Mouse (Mus musculus) liver, adult 2 months (tissue): ENCODE results near the gene Dyrk4. TPM values are rescaled to one million over a fixed set of nuclear protein-coding genes. Genes with fewer than 3 reads are reported as not detected.

Experiments used
- DNase-seq: peaks from one replicate; pipeline ENCODE4 v3.0.0-alpha.2; 2011; ENCODE audit warnings: low read depth, low spot score; ENCODE audit errors: extremely low read depth
- H3K27ac ChIP-seq: fragments of 200-500 bp; replicated peaks from 2 replicates; pipeline ENCODE4 v1.5.1; 2012; ENCODE audit warnings: low read depth, mild to moderate bottlenecking, control low read depth, inconsistent platforms, low read length; ENCODE audit not compliant: insufficient read depth
- H3K27me3 ChIP-seq: fragments of 200-500 bp; 2 replicates; pipeline ENCODE4 v1.6.1; 2012; ENCODE audit warnings: mild to moderate bottlenecking, moderate library complexity, low read length, inconsistent platforms; ENCODE audit not compliant: control insufficient read depth, insufficient read depth
- H3K36me3 ChIP-seq: fragments of 200-500 bp; 2 replicates; pipeline ENCODE4 v1.6.1; 2012; ENCODE audit warnings: low read length, inconsistent platforms; ENCODE audit not compliant: control insufficient read depth, insufficient read depth
- H3K4me1 ChIP-seq: fragments of 200-500 bp; 2 replicates; pipeline ENCODE4 v1.6.1; 2011; ENCODE audit warnings: low read length; ENCODE audit not compliant: control insufficient read depth, insufficient read depth
- H3K4me3 ChIP-seq: fragments of 200-500 bp; 2 replicates; pipeline ENCODE4 v1.5.1; 2011; ENCODE audit warnings: low read depth, mild to moderate bottlenecking, control low read depth, low read length, moderate library complexity; ENCODE audit not compliant: insufficient read depth
- H3K79me2 ChIP-seq: fragments of 200-500 bp; 2 replicates; pipeline ENCODE4 v1.6.1; 2012; ENCODE audit warnings: inconsistent platforms, mild to moderate bottlenecking, low read length, moderate library complexity; ENCODE audit not compliant: control insufficient read depth, insufficient read depth
- H3K9ac ChIP-seq: fragments of 200-500 bp; 2 replicates; pipeline ENCODE4 v1.6.1; 2012; ENCODE audit warnings: low read depth, mild to moderate bottlenecking, control low read depth, inconsistent platforms, low read length
- CTCF ChIP-seq: fragments of 200-500 bp; IDR thresholded peaks from 2 replicates; pipeline ENCODE4 v1.5.1; 2011; ENCODE audit warnings: low read depth, low read length, control low read depth
- POLR2A ChIP-seq: fragments of 200-500 bp; IDR thresholded peaks from 2 replicates; pipeline ENCODE4 v1.6.1; 2011; ENCODE audit warnings: low read length, control low read depth; ENCODE audit not compliant: insufficient read depth; ENCODE audit errors: extremely low read depth
- WGBS: fragments of 180-500 bp; shearing (Covaris S2); methylation state at CpG from one replicate; pipeline ENCODE4 v1.1.7; 2018; 5-methylcytosine and 5-hydroxymethylcytosine counted together
- polyA plus RNA-seq: library from polyadenylated mRNA; depleted of rRNA; stranded (reverse); fragments of >200 nt; gene quantifications from 2 replicates; pipeline ENCODE4 v1.2.3, GENCODE M21; 2012; rRNA removed
- total RNA-seq: library from RNA; depleted of rRNA; stranded (reverse); fragments of >200 nt; gene quantifications from 2 replicates; pipeline ENCODE4 v1.2.3, GENCODE M21; 2014; rRNA removed

Gene Dyrk4
- total RNA-seq = 0.07 TPM in 1 of 2 replicates, not detected in the other
- not detected in 2 replicates for polyA plus RNA-seq

- Histone ChIP-seq H3K4me1 (no peaks in the 10 kb centered on the region), H3K27ac (no peak within 1 kb of the TSS), H3K9ac (0 out of 2 replicates have a peak within 1 kb of the TSS, but pooled peaks have one; percentile 17), H3K36me3 (no peaks in the 10 kb centered on the region), H3K4me3 (peak within 1 kb of the TSS; percentile 18; the same call in 1 of the 2 replicates), H3K27me3 (no peaks in the 10 kb centered on the region), H3K79me2 (no peaks in the 10 kb centered on the region)
- 24% methylated on average over 21 of the region's 21 CpGs for WGBS
- no peak for TF ChIP-seq POLR2A
- TF ChIP-seq CTCF = no peak
- no peak for DNase-seq
These were observed at the start of gene Dyrk4 for GRCm38 (mm10) chr6:126921111-126921881. Gene Dyrk4, minus strand, starts transcription at chr6:126921839.

DNA sequence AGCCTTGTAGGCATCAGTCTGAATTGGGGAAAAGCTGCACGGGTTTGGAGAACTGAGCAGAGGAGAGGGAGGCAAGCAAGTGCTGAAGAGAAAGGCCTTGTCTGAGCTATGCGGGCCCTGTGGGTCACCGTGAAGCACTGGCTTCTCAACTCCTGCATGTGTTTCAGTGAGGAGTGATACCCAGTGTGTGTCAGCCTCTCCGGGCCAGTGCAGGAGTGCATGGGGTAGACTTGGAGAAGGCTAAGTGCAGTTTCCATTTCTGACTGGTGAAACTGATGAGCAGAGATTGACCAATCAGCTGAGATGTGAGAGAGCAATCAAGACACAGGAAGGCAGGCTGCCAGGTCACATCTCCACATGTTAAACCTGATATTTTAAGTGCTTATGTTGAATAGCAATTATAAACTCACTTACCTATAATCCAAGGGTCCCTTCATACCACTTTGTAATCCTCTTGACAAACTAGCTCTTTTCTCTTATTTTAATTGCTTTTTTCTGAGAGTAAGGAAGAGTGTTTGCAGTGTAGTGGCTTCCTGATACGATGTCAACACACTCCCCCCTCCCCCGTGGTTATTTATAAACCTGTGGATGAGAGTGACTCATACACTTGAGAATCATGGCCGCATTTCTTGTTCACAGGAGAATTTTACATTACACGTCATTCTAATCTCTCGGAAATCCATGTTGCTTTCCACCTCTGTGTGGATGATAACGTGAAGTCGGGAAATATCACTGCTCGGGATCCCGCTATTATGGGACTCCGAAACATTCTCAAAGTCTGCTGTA lies 44.8 kb upstream of the Dyrk4 start:
- TF ChIP-seq POLR2A = no peak
- TF ChIP-seq CTCF = no peak

GRCm38 (mm10) chr6:126963426-126963825 lies 41.8 kb upstream of the Dyrk4 start:
- WGBS = 93% methylated on average over 9 of the region's 9 CpGs
- TF ChIP-seq CTCF (no peak), POLR2A (no peak)
- H3K4me1 ChIP-seq = no peaks in the 10 kb centered on the region

More for the DNA sequence above, 44.8 kb upstream of the Dyrk4 start:
- Histone ChIP-seq H3K27me3 (no peaks in the 10 kb centered on the region; the same call in 1 of the 2 replicates), H3K9ac (no peak overlapping the region), H3K4me3 (no peak overlapping the region), H3K36me3 (peaks cover 40% of the 10 kb centered on the region), H3K79me2 (no peaks in the 10 kb centered on the region), H3K4me1 (no peaks in the 10 kb centered on the region), H3K27ac (no peak overlapping the region)
- 85% methylated on average over 14 of the region's 14 CpGs for WGBS
- no peak for DNase-seq

GRCm38 (mm10) chr6:126962709-126963108 lies 41.1 kb upstream of the Dyrk4 start:
- TF ChIP-seq CTCF (no peak), POLR2A (no peak)
- Histone ChIP-seq H3K4me1 (no peaks in the 10 kb centered on the region), H3K27ac (no peak overlapping the region), H3K27me3 (no peaks in the 10 kb centered on the region), H3K9ac (no peak overlapping the region), H3K4me3 (no peak overlapping the region), H3K79me2 (no peaks in the 10 kb centered on the region), H3K36me3 (peaks cover 30% of the 10 kb centered on the region)
- WGBS = 79% methylated on average over 5 of the region's 5 CpGs
- DNase-seq = no peak

More at GRCm38 (mm10) chr6:126963426-126963825, 41.8 kb upstream of the Dyrk4 start:
- H3K9ac ChIP-seq = no peak overlapping the region
- no peaks in the 10 kb centered on the region for H3K79me2 ChIP-seq
- H3K4me3 ChIP-seq = no peak overlapping the region
- no peak overlapping the region for H3K27ac ChIP-seq
- no peaks in the 10 kb centered on the region for H3K27me3 ChIP-seq
- DNase-seq = no peak
- peaks cover 29% of the 10 kb centered on the region for H3K36me3 ChIP-seq

DNA sequence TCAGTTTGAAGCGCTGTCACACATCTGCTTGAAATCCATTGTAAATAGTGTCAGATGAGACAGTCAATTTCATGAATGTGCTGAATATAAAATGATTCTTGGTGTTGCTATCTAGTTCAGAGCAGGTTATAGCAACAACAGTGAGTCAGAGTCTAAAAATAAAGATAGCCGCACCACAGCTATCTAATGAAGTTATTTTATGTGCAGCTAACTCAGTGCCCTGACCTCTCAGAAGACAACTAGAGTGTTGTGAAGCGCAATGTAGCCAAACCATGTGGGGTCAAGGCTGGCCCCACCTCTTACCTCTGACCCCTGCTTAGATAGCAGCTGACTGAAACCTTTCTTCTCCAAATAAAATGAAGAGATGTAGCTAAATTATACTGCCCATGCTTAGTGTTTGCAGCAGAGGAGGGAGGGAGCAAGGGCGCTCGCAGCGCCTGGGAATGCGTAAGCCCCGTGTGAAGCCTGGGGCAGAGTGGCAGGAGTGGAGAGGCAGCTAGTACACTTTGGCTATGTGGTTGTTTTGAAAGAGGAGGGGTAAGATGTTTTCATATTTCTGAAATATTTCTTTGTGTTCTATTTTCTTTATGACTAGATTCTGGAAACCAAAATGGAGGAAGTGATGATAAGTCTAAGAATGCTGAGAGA lies 39.9 kb upstream of the Dyrk4 start:
- no peak overlapping the region for H3K27ac ChIP-seq
- WGBS = 89% methylated on average over 8 of the region's 8 CpGs
- no peak for DNase-seq
- H3K27me3 ChIP-seq = no peaks in the 10 kb centered on the region
- H3K79me2 ChIP-seq = no peaks in the 10 kb centered on the region
- TF ChIP-seq POLR2A (no peak), CTCF (no peak)
- H3K4me3 ChIP-seq = no peak overlapping the region
- no peak overlapping the region for H3K9ac ChIP-seq
- no peaks in the 10 kb centered on the region for H3K4me1 ChIP-seq
- H3K36me3 ChIP-seq = peaks cover 25% of the 10 kb centered on the region
